Mouse (Mus musculus) embryo, embryonic 10.5 days (tissue): ENCODE measurements around the gene Aup1.

ENCODE experiments used
- DNase-seq: peaks from one replicate; pipeline ENCODE4 v3.0.0-alpha.2; 2015; ENCODE audit warnings: low spot score

Aup1 gene

GRCm38 (mm10) chr6:83069488-83070246 is 15.3 kb downstream of the Aup1 start:
- DNase-seq, result peak; percentile 32

GRCm38 (mm10) chr6:83070247-83070310 is 15.8 kb downstream of the Aup1 start, which contains the start of gene Tlx2:
Tlx2 (minus strand) TSS chr6:83070293.
- no peak for DNase-seq

GRCm38 (mm10) chr6:83070311-83071219 is 16.2 kb downstream of the Aup1 start:
- peak; percentile 55 for DNase-seq

DNA sequence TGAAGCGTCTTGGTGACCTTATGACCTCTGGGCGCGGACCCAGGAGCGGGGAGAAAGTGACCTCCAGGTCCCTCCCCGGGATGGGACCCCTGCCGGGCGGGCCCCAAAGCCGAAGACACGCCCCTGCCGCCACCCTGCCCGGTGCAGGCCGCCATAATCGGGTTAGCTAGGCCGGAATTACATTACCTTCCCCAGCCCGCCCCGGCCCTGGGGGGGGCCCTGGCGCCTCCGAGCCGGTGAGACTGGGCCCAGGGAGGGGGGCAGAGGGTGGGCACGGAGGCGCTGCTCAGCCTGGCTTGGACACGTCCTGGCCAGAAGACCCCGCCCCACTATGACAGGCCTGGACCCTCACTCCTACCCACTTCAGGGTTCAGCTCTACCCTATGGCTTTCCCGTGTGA is 16.9 kb downstream of the Aup1 start:
- no peak for DNase-seq

GRCm38 (mm10) chr6:83074979-83075378 is 20.7 kb downstream of the Aup1 start:
- DNase-seq, result no peak

DNA sequence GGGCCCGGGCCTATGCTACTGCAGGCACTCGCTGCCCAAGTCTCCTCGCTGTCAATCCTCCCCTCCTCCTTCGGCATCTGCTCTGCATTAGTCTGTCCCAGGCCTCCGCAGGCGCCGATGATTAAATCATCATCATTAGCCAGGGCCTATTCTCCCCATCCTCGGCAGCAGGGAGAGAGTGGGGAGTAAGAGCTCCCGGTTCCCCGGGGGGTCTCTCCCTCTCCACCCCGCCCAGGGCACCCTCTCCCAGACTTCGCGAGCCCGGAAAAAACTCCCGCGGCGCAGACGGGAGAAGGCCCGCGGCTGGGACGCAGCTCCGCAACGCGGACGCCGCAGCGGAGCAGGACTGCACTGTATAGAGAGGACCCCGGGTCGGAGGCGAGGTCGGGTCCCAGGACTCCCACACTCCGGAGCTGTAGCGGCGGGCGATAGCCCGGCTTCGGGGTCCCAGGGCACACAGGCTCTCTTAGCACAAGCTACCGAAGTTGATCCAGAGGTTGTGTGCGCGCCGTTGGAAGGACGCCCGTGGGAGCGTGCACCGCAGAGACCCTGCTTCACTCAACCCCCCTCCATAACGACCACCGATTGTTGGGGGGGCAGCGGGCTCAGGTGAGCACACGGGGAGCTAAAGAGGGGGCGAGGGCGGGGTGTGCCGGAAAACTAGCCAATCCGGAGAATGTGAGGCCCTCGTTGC is 23.5 kb downstream of the Aup1 start, which contains the start of gene Pcgf1:
TSS of gene Pcgf1 (plus strand) at position 240 of the 694 bp plus-strand sequence.
- DNase-seq, result peak; percentile 72

- DNase-seq, result peak; percentile 99
Observed at GRCm38 (mm10) chr6:83078324-83078858, 24.1 kb downstream of the Aup1 start.

GRCm38 (mm10) chr6:83080210-83080609 is 25.9 kb downstream of the Aup1 start:
- no peak for DNase-seq

DNA sequence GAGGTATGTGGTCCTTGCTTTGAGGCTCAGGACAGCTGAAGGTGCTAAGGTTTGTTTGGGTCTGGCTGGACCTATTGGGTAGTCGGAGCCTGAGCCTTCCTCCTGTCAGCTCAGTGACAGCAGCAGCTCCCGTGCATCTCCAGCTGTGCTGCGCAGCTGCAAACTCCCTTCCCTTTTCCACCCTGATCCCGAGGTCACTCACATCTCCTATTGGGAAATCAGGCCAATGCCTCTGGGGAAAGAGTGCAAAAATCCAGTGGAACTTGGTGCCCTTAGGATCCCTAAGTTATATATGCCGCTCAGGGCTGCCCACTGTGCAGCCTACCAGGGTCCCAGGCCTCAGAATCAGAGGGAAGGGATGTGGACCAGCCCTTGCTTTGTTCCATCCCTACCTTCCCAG is 29.2 kb downstream of the Aup1 start:
- DNase-seq, result no peak

DNA sequence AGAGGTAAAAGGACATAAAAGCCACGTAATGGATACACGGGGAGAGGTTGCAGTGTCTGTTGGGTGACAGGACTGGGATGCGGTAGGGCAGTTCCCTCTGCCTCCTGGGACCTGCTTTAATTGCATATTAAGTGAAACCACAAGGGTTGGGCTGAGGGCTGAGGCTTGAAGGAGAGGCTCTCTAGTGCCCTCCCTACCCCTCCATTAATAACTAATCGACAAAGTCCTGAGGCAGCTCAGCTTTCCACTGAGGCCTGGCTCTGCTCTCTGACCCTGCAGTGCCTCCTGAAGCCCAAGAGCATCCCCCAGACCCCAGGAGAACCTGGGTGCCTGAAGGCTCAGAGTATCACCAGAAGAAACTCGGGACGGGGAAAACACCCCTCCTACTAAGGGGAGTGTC is 30.2 kb downstream of the Aup1 start:
- DNase-seq, result no peak

GRCm38 (mm10) chr6:83086121-83087035 is 32.1 kb downstream of the Aup1 start, which contains the start of gene Lbx2:
Lbx2 (plus strand) TSS chr6:83086367.
- no peak for DNase-seq

DNA sequence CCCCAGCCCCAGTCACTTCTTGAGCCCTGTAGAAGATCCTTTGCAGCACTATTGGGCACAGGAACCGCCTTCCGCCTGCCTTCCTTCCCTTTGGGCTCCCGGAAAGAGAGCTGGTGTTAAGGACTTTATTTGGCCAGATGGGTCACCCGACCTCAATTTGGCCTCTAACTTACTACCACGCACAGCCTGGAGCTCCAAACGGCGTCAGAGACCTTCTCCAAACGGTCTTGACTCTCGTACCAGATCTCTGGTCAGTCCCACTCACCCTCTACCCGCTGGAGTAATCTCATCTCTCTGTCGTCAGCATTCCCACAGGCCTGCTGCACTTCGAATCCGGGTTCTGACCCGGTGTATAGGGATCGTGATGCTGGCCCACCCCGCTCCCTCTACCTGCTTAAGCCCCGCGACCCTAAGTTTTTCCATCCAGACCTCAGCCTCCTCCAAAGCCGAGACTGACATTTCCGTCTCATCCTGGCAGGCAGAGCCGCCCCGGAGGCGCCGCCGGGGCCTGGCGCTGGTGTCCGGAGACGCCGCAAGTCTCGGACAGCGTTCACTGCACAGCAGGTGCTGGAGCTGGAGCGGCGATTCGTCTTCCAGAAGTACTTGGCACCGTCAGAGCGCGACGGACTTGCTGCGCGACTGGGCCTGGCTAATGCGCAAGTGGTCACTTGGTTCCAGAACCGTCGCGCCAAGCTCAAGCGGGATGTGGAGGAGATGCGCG is 33.0 kb downstream of the Aup1 start:
- no peak for DNase-seq

- DNase-seq, result no peak
Observed at GRCm38 (mm10) chr6:83087926-83088260, 33.6 kb downstream of the Aup1 start.

- no peak for DNase-seq
Observed at GRCm38 (mm10) chr6:83092416-83093127, 38.3 kb downstream of the Aup1 start.

DNA sequence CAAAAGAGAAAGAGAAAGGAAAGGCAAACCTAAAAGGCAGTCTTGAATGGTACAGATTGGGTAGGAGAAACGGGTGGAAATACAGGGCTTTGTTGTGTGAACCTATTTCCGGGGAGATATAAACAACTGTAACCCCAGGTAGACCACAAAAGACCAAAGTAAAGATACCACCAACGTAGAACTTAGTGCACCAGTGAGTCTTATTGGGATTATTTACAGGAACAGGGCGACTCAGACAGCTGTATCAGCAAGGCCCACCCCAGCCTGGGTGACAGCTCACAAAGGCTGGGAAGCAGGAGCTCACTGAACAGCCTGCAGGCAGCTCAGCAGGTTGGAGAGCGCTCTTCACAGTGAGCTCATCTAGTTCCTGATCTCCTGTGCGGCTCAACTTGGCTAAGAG is 41.6 kb downstream of the Aup1 start:
- no peak for DNase-seq

- DNase-seq, result no peak
Observed at GRCm38 (mm10) chr6:83098411-83098810, 44.1 kb downstream of the Aup1 start.

- peak; percentile 94 for DNase-seq
Observed at GRCm38 (mm10) chr6:83101316-83101687, 47.0 kb downstream of the Aup1 start, which contains the start of the genes Ccdc142 and Gm42688. Ccdc142 (plus strand) TSS chr6:83101601. Gm42688 (plus strand) TSS chr6:83101617.

DNA sequence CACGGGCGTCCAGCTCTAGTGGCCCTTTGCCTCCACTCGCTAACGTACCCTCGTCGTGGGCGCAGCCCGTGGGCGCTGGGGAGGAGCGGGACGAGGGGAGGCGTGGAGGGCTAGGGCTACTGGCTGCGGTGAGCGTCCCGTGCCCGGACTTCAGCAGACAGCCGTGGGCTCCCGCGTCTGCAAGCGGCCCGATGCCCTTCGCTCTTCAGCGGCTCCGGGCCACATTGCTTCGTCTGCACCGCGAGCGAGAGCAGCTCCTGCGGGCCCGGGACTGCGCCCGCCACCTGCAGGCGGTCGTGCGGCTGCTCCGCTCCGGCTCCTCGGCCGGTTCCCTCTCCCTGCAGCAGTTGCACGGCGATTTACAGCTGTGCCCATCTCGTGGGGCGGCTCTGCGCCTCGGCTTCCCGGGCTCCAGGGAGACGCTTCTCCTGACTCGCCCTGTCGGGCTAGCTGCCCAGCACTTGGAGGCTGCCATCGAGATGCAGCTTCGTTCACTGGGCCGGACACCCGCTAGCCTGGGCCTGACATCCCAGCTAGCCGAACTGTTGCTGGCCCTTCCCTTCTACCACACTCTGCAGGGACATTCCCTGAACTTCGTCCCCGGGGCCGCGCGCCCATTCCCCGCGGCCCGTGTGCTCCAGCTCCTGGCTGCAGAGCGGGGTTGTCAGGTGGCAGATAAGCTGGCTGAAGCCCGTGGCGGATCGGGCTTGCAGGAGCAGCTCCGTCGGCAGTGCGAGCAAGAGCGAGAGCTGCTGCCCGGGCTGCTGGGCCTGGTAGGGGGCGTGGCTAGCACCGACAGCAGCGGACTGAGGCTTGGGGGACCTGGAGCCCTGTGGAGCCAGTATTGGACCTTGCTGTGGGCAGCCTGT is 47.6 kb downstream of the Aup1 start:
- DNase-seq, result peak; percentile 74

- DNase-seq, result no peak
Observed at GRCm38 (mm10) chr6:83103130-83103650, 48.9 kb downstream of the Aup1 start.
